Mouse (Mus musculus) liver (tissue): Measurements from ENCODE around the gene Bend6.

ENCODE experiments used
- DNase-seq: peaks from one replicate; pipeline ENCODE4 v3.0.0-alpha.2; 2020; ENCODE audit warnings: mixed read lengths

Bend6 gene

GRCm38 (mm10) chr1:33907421-33908190, at the start of gene Bend6:
Gene Bend6 (minus strand): TSS chr1:33907816.
- peak; percentile 74 for DNase-seq

GRCm38 (mm10) chr1:33955626-33956025, 48.0 kb upstream of the Bend6 start:
- DNase-seq = no peak

GRCm38 (mm10) chr1:33948511-33948910, 40.9 kb upstream of the Bend6 start:
- no peak for DNase-seq

GRCm38 (mm10) chr1:33947838-33948237, 40.2 kb upstream of the Bend6 start:
- no peak for DNase-seq

- DNase-seq = no peak
These were observed 39.2 kb upstream of the Bend6 start for GRCm38 (mm10) chr1:33946601-33947395.

GRCm38 (mm10) chr1:33945756-33946155, 38.1 kb upstream of the Bend6 start:
- DNase-seq = no peak

- DNase-seq = peak; percentile 70
These were observed 37.5 kb upstream of the Bend6 start for GRCm38 (mm10) chr1:33944977-33945750.

- no peak for DNase-seq
These were observed 36.3 kb upstream of the Bend6 start for GRCm38 (mm10) chr1:33943943-33944342.

- no peak for DNase-seq
These were observed 35.0 kb upstream of the Bend6 start for GRCm38 (mm10) chr1:33942638-33943037.

GRCm38 (mm10) chr1:33940364-33940928, 32.8 kb upstream of the Bend6 start:
- no peak for DNase-seq

GRCm38 (mm10) chr1:33939828-33940227, 32.2 kb upstream of the Bend6 start:
- DNase-seq = no peak

- DNase-seq = no peak
These were observed 28.3 kb upstream of the Bend6 start for GRCm38 (mm10) chr1:33935946-33936345.

GRCm38 (mm10) chr1:33932845-33933499, 25.4 kb upstream of the Bend6 start:
- DNase-seq = no peak

GRCm38 (mm10) chr1:33932196-33932595, 24.6 kb upstream of the Bend6 start:
- DNase-seq = no peak

- no peak for DNase-seq
These were observed 24.2 kb upstream of the Bend6 start for GRCm38 (mm10) chr1:33931791-33932190.

GRCm38 (mm10) chr1:33927466-33927865, 19.9 kb upstream of the Bend6 start:
- DNase-seq = no peak

- DNase-seq = peak; percentile 47
These were observed 17.7 kb upstream of the Bend6 start for GRCm38 (mm10) chr1:33925283-33925682.

- DNase-seq = no peak
These were observed 15.4 kb upstream of the Bend6 start for GRCm38 (mm10) chr1:33922975-33923374.

GRCm38 (mm10) chr1:33916554-33916953, 8.9 kb upstream of the Bend6 start:
- no peak for DNase-seq

GRCm38 (mm10) chr1:33911589-33911988, 4.0 kb upstream of the Bend6 start:
- no peak for DNase-seq

GRCm38 (mm10) chr1:33908191-33908962, 761 bp upstream of the Bend6 start, which contains the start of gene Dst:
Gene Dst (plus strand): TSS chr1:33908225.
- no peak for DNase-seq
